Mouse (Mus musculus) liver, embryonic 14.5 days (tissue): ENCODE results near the gene Alkbh1. TPM values are rescaled to one million over a fixed set of nuclear protein-coding genes. Genes with fewer than 3 reads are reported as not detected.

Source experiments
- ATAC-seq: fragments of 200-750 bp; cut with Nextera tagmentation; 2 replicates; pipeline ENCODE4 v1.8.0; 2017; ENCODE audit warnings: moderate number of reproducible peaks, mild to moderate bottlenecking, moderate library complexity; ENCODE audit not compliant: insufficient read depth
- DNase-seq, 3 experiments: peaks; one replicate each; pipeline ENCODE4 v3.0.0-alpha.2; 2012 to 2013; ENCODE audit warnings: low read depth in 3 of 3, low spot score in 3 of 3
- H3K27ac ChIP-seq: fragments of 300-500 bp; sonication (generic); 2 replicates; pipeline ENCODE4 v1.5.1; 2014; ENCODE audit warnings: moderate library complexity, mild to moderate bottlenecking, control low read depth, inconsistent platforms
- H3K27me3 ChIP-seq: fragments of 300-500 bp; sonication (generic); 2 replicates; pipeline ENCODE4 v1.6.1; 2014; ENCODE audit warnings: mild to moderate bottlenecking, low read length, moderate library complexity; ENCODE audit not compliant: control insufficient read depth, insufficient read depth
- H3K36me3 ChIP-seq: fragments of 300-500 bp; sonication (generic); replicated peaks from 2 replicates; pipeline ENCODE4 v1.6.1; 2014; ENCODE audit warnings: low read depth; ENCODE audit not compliant: control insufficient read depth, insufficient read depth
- H3K4me1 ChIP-seq, 2 experiments: fragments of 200-500 bp in 1 of 2; fragments of 300-500 bp in 1 of 2; sonication (generic) in 1 of 2; replicated peaks; 2 replicates each; pipeline ENCODE4 v1.6.1; 2012 to 2014; ENCODE audit warnings: antibody characterized with exemption in 1 of 2, inconsistent platforms in 1 of 2, low read length in 1 of 2; ENCODE audit not compliant: control insufficient read depth in 2 of 2, insufficient read depth in 2 of 2
- H3K4me2 ChIP-seq: fragments of 300-500 bp; sonication (generic); 2 replicates; pipeline ENCODE4 v1.6.1; 2014; ENCODE audit warnings: low read depth, mild to moderate bottlenecking, control low read depth, moderate library complexity
- H3K4me3 ChIP-seq, 2 experiments: fragments of 200-500 bp in 1 of 2; fragments of 300-500 bp in 1 of 2; sonication (generic) in 1 of 2; 2 replicates each; pipeline ENCODE4 v1.5.1; 2012 to 2014; ENCODE audit warnings: low read depth in 2 of 2, low read length in 2 of 2, mild to moderate bottlenecking in 2 of 2, control low read depth in 1 of 2, inconsistent platforms in 1 of 2, moderate library complexity in 1 of 2; ENCODE audit not compliant: insufficient read depth in 1 of 2
- H3K9ac ChIP-seq: fragments of 300-500 bp; sonication (generic); replicated peaks from 2 replicates; pipeline ENCODE4 v1.6.1; 2014; ENCODE audit warnings: mild to moderate bottlenecking, control low read depth, moderate library complexity
- H3K9me3 ChIP-seq: fragments of 300-500 bp; sonication (generic); 2 replicates; pipeline ENCODE4 v1.6.1; 2016; ENCODE audit warnings: low read length, mixed read lengths; ENCODE audit not compliant: control insufficient read depth
- CTCF ChIP-seq: IDR thresholded peaks from 2 replicates; pipeline ENCODE4 v1.5.1; 2016; ENCODE audit warnings: antibody characterized with exemption, low read depth, control low read depth
- EP300 ChIP-seq: IDR thresholded peaks from 2 replicates; pipeline ENCODE4 v1.6.1; 2016; ENCODE audit warnings: antibody characterized with exemption, low read depth
- WGBS: fragments of 180-500 bp; shearing (Covaris S2); extraction: QIAGEN DNeasy Blood & Tissue Kit; methylation state at CpG from one replicate; pipeline ENCODE4 v1.1.7; 2014; ENCODE audit not compliant: insufficient replicate concordance; 5-methylcytosine and 5-hydroxymethylcytosine counted together
- polyA plus RNA-seq, 2 experiments: library from polyadenylated mRNA; depleted of rRNA in 1 of 2; stranded (reverse) in 1 of 2; unstranded in 1 of 2; fragments of >200 nt; fragmentation: Nextera tagmentation in 1 of 2; extraction: Ambion mirVana in 1 of 2; gene quantifications; 2 replicates each; pipeline versions ENCODE4 v1.2.1 to v1.2.3; 2012 to 2014

Gene Alkbh1
- polyA plus RNA-seq, 2 experiments: 10.4 to 16.3 TPM

- H3K27me3 ChIP-seq: no peaks in the 10 kb centered on the region
- 12% methylated on average over 7 of the region's 7 CpGs for WGBS
- H3K4me3 ChIP-seq: no peak overlapping the region
- TF ChIP-seq CTCF: peak; percentile 92
- no peak for TF ChIP-seq EP300
- peaks cover 0 to 5% of the 10 kb centered on the region in 2 experiments; a peak in 2 of 4 replicates for H3K4me1 ChIP-seq
- no peak overlapping the region for H3K27ac ChIP-seq
- H3K4me2 ChIP-seq: no peak overlapping the region
- H3K36me3 ChIP-seq: no peaks in the 10 kb centered on the region
- no peaks in the 10 kb centered on the region for H3K9me3 ChIP-seq
- peak; percentile 51 to 54 (median 52) for DNase-seq
- no peak overlapping the region for H3K9ac ChIP-seq
- ATAC-seq: peak; percentile 47; the same call in 1 of the 2 replicates
These were observed 27.1 kb downstream of the Alkbh1 start for GRCm38 (mm10) chr12:87416690-87417089.

GRCm38 (mm10) chr12:87415358-87415757, 28.5 kb downstream of the Alkbh1 start:
- H3K27ac ChIP-seq: no peak overlapping the region
- peaks cover 0 to 5% of the 10 kb centered on the region in 2 experiments; a peak in 2 of 4 replicates for H3K4me1 ChIP-seq
- H3K27me3 ChIP-seq: no peaks in the 10 kb centered on the region
- ATAC-seq (no peak), DNase-seq (no peak)
- no peak overlapping the region for H3K9ac ChIP-seq
- no peak for TF ChIP-seq EP300
- no peak for TF ChIP-seq CTCF
- no peaks in the 10 kb centered on the region for H3K36me3 ChIP-seq
- no peak overlapping the region for H3K4me3 ChIP-seq
- no peak overlapping the region for H3K4me2 ChIP-seq
- no peaks in the 10 kb centered on the region for H3K9me3 ChIP-seq
- WGBS: 48% methylated on average over 4 of the region's 4 CpGs

- ATAC-seq (no peak), DNase-seq (peak in 2 of 3 experiments; percentile 16 to 40)
- no peak overlapping the region for H3K27ac ChIP-seq
These were observed 30.5 kb downstream of the Alkbh1 start for GRCm38 (mm10) chr12:87413179-87413790.

GRCm38 (mm10) chr12:87410999-87411398, 32.8 kb downstream of the Alkbh1 start:
- Histone ChIP-seq H3K36me3 (no peaks in the 10 kb centered on the region), H3K9ac (no peak overlapping the region), H3K4me1 (peaks cover 0 to 4% of the 10 kb centered on the region in 2 experiments; a peak in 2 of 4 replicates), H3K4me3 (no peak overlapping the region), H3K27me3 (no peaks in the 10 kb centered on the region), H3K27ac (no peak overlapping the region), H3K4me2 (no peak overlapping the region), H3K9me3 (no peaks in the 10 kb centered on the region)
- ATAC-seq (no peak), DNase-seq (no peak)
- 16% methylated on average over 7 of the region's 7 CpGs for WGBS
- TF ChIP-seq EP300 (no peak), CTCF (no peak)

More at GRCm38 (mm10) chr12:87413179-87413790, 30.5 kb downstream of the Alkbh1 start:
- Histone ChIP-seq H3K36me3 (no peaks in the 10 kb centered on the region), H3K4me2 (no peak overlapping the region), H3K9me3 (no peaks in the 10 kb centered on the region), H3K4me3 (no peak overlapping the region), H3K4me1 (peaks cover 0 to 1% of the 10 kb centered on the region in 2 experiments; a peak in 1 of 4 replicates), H3K9ac (no peak overlapping the region), H3K27me3 (no peaks in the 10 kb centered on the region)
- 7% methylated on average over 4 of the region's 4 CpGs for WGBS
- TF ChIP-seq EP300 (no peak), CTCF (peak; percentile 90)

- no peak overlapping the region for H3K27ac ChIP-seq
- no peak overlapping the region for H3K9ac ChIP-seq
- no peaks in the 10 kb centered on the region for H3K36me3 ChIP-seq
- TF ChIP-seq CTCF: no peak
- TF ChIP-seq EP300: no peak
- H3K4me1 ChIP-seq: peaks cover 0 to 4% of the 10 kb centered on the region in 2 experiments; a peak in 2 of 4 replicates
- WGBS: 57% methylated on average over 4 of the region's 4 CpGs
- ATAC-seq: no peak
- H3K9me3 ChIP-seq: no peaks in the 10 kb centered on the region
- H3K4me3 ChIP-seq: no peak overlapping the region
- H3K27me3 ChIP-seq: no peaks in the 10 kb centered on the region
- H3K4me2 ChIP-seq: no peak overlapping the region
- DNase-seq: no peak
These were observed 34.7 kb downstream of the Alkbh1 start for GRCm38 (mm10) chr12:87409123-87409522.
